Mouse (Mus musculus) spleen, postnatal 36 days (tissue): ENCODE results near the gene Abcc9.

Experiments used
- DNase-seq, 2 experiments: peaks; one replicate each; pipeline ENCODE4 v3.0.0; 2022; ENCODE audit warnings: low spot score in 2 of 2, mixed read lengths in 1 of 2

The Abcc9 gene

DNA sequence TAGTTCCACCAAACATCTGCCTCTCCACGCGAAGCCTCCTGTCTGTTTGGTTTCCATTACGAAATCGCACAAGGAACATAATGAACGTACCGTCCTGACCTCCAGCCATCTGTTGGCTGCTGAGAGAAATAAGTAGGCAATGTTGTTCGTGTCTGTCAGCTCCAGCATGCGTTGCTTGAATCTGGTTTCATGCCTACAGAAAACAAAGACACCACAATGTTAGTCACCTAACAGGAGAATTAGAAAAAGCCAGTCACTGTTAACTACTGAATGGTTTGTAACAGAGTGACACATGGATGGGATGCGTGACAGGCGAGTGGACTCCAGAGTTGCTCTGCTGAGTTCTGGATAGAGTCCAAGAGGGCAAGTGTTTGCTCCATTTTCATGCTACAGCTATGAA is 87.8 kb downstream of the Abcc9 start:
- DNase-seq: no peak

DNA sequence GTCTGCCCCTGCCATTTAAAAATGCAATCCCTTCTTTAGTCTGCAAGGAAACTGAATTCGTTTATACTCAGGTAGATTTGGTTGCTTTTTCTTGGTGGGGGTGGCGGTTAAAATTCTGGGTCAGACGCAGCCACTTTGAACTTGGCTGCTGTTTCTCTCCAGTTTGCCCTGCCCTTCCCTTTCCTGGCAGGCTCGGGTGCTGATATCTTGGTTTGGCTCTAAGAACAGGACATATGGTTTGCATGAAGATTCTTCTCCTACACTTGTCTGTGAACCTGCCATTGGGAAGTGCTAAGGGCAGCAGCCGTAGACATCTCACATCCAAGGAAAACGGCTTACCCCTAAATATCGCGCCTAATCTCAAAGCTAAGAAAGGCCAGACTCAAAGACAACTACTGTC is 89.7 kb downstream of the Abcc9 start:
- DNase-seq: no peak

DNA sequence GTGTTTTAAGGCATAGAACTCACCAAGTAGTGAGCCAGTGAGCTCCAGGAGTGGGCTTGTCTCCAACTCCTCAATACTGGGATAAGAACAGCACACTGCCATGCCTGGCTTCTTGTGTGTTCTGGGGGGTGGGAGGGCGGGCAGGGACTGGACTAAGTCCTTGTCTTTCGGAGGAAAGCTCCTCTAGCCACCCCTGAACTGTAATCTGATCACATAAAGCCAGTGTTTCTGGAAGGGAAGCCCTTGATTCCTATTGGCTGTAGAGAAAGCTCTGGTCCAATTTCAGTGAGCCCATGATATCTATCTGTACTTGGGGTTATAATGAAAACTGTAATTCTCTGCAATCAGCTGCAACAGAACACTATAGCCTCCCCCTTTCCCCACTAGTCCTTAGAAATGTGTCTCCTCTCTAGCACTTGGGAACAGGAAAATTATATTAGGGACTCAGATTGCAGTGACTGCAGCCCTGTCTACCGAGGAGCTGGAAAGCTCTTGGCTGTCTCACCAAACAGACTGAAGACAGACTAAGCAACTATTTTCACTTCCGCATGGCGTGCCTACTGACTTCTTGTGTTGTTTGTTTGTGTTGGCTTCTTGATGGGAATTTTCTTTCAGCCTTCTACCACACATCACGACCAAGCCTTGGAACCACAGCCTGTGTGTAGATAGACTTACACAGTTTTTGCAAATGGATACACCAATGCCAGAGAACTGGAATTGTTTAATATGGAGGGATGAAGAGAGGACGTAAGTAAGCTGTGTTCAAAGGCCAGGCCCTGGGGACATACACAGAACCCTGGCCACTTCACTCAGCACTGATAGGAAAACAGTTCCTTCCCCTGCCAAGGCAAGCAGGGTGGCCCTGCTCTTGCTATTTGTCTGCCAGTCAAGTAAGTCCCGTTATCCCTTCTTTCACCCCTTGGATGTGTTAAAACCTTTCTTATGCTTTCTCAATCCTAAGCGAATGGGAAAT is 92.4 kb downstream of the Abcc9 start:
- DNase-seq: no peak

DNA sequence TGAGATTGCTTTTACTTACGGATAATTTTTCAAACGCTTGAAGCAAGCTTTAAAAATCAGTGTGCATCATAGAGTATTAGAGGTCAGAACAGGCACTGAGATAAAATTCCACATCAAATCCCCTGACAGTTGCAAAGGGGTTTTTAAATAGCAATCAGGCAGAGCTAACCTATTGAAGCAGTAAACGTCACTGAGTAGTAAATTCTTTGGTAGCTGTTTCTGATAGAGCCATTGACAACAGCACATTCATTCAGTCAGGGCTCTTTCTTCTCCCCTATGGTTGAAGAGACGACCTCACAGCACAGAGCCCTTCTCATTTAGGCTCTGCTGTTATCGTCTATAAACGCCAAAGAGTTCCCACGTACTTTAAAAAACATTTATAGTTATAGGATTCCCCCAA is 95.0 kb downstream of the Abcc9 start:
- DNase-seq: no peak

DNA sequence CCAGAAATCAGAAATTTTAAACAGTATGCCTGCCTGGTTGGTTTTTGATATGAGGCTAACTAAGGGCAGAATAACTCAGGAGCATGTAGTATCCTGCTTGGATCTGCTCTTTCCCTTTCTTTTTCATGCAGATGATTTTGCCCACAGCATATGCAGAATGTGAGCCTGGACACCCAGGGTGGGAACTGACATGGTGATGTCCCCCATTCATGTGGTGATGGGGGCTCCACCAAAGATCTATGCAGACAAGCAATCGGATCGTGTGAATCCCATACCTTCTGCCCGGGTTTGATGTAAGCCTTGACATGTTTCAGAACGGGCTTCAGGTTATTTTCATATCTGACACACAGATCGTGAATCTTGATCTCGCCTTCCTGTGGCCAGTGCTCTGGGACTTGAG is 99.3 kb downstream of the Abcc9 start:
- no peak for DNase-seq

DNA sequence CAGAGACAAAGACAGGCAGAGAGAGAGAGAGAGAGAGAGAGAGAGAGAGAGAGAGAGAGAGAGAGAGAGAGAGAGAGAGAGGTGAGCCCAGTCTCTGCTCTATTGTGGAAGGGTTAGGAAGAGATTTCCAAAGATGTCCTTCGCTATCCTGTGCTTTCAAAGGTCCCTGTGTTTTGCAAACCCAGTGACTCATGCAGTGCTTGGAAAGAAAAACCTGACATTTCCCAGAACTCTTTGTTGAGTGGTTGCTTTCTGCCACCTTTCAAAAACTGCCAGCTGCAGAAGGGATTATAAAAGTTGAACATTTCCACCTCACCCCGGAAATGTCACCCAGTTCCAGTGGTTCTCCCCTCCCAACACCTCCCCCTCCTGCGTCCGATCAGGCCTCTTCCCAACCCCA is 123.3 kb downstream of the Abcc9 start:
- DNase-seq: no peak

DNA sequence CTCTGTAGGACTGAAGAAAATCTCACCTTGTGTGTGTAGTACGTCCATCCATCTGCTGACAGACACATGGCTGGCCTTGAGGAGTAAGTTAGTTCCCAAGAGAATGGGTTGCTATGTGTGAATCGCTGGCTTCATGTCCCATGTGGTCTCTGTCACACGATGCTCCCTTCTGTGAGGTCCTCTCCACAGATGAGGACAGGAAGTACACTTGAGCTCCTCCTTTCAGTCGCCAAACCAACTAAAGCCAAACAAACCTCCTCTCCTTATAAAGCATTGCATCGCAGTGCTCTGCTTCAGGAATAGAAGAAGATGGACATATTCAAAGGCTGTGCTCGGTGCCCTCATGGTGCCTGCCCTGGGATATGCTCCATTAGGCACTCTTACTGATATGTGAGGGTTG is 124.3 kb downstream of the Abcc9 start:
- DNase-seq: no peak

DNA sequence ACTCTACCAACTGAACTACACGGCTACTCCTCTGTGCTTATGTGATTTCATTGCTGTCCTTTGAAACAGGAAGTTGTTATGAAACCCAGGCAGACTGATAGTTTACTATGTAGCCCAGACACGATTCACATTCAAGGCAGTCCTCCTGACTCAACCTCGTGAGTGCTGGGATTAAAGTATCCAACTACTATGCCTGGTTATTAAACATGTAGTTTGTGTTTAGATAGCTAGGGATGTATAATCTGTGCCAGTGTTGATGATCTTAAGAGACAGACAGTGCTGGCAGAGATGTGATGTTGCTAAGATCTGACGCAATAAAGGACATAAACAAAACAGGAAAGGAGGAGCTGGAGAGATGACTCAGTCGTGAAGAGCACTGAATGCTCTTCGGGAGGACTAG is 129.2 kb downstream of the Abcc9 start:
- DNase-seq: no peak

DNA sequence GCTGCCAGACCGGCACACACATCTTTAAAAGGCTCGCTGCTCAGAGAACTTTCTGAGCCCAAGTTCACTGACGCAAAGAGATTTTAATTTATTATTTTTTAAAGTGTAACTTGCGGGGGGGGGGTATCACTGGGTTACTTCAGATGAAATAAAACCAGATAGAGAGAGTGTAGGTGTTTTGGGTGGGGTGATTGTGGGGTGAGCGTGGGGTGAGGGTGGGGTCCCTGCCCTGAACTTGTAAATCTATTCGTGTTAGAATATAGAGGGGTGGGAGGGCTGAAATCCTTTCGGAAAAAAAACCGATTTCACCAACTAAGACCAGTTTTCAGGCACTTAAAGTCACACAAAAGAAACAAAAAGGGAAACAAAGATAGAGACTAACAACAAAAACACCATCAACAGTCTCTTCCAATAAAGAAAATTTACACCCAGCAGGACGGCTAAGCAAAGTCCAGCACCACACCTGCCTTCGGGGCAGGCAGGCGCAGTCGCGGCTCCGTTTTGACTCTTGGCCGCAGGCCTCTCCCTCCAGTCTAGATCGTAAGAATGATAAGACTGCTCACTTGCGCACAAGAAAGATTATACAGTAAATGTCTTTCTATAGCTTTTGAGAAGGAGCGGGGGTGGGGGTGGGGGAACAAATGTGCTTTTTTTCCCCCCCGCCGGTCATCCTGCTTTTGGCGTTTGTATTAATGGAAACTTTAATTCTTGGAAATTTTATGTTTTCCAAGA is 130.3 kb downstream of the Abcc9 start:
- DNase-seq: no peak

DNA sequence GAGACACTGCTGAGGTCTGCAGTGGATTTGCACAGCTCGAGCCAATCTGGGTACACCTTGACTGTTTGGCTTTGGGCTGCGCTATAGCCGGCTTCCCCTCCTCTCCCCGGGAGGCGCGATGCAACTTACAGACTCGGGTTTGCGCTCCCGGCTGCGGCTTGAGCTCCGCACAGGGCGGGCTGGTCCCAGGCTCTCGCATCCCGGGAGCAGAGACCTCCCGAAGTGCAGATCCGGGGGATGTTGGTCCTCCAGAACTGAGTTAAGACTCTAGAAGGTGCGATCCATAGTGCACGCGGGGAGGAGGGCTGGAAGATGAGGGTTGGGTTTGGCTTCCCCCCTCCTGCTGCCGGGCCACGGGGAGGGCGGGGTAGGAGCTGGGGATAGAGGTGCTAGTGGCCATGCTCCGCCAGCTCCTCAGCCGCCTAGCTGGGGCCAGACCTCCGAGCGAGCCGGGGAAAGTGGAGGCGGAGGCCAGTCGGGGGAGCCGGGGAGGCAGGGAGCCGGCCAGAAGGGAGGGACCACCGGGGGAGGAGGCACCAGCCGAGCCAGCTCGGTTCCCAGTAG is 131.0 kb downstream of the Abcc9 start, which contains the start of gene Kcnj8:
Gene Kcnj8 (minus strand): TSS at position 560 of the 564 bp plus-strand sequence.
- peak; percentile 25 to 30 for DNase-seq

DNA sequence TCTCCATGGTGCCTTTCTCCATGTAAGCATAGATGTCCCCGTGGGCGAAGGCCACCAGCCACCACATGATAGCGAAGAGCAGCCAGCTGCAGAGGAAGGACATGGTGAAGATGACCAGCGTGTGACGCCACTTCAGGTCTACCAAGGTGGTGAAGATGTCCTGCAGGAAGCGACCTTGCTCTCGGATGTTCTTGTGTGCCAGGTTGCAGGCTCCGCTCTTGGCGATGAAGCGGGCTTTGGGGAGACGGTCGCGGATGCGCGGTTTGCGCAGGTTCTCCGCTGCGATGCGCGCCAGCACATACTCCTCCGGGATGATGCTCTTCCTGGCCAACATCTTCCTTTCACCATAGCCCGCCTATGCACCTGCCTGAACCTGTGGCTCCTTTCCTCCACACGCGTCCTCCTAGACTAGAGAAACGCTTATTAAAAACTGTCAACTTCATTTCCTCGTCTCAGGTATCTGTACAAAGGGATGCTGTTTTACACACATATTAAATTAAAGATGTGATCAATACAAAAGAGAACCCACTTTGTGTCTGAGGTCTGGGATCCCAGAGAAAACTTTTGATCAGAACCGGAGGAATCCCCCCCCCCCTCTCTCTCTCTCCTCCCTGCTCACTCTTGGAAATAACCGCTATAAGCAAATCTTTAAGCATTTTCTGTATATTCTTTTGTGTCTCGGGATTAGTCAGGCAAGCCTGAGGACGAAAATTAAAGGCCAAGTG is 131.9 kb downstream of the Abcc9 start:
- no peak for DNase-seq

DNA sequence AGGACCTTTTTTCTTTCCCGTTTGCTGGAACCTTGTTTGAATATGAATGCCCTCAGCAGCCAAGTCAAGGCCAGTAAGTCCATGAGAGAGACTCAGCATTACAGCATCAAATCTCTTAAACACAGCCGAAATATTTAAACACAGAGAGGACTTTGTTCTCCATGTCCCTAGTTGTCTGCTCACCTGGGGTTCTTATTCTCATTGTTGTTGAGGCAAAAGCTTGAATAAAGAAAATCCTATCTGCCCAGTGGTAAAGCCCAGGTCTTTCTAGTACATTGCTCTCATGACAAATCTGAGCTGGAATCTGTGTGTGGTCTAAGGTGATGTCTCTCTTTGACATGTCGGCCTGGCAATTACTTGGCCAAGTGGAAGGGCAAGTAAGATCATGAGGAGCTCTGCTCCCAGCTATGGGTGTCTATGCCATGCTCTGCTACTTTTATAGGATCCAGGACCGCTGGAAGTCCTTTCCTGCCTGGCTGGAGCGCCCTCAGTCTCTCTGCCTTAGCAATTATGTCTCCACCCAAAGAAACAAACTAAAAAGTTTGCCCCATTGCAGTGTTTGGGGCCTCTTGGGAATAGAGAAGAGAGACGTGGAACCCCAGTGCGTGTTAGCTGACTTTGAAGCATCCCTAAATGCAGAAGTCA is 133.3 kb downstream of the Abcc9 start:
- DNase-seq: no peak

DNA sequence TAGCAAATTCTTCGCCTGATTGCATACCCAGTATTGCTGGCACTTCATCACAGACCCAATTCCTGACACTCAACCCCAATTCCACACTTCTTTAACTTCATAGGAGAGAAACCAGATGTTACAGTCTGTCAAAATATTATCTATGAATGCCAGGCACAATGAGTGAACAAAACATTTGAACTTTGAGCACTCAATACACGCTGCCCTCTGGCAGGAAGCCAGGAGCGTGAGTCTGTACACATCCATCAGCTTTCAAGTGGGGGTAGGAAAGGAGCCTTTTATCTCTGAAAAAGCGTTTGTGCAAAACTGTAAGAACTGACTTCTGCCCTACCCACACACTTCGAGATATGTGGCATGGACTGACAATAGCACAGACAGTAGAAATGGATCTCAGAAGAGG is 134.7 kb downstream of the Abcc9 start:
- DNase-seq: peak in 1 of 2 experiments; percentile 19

DNA sequence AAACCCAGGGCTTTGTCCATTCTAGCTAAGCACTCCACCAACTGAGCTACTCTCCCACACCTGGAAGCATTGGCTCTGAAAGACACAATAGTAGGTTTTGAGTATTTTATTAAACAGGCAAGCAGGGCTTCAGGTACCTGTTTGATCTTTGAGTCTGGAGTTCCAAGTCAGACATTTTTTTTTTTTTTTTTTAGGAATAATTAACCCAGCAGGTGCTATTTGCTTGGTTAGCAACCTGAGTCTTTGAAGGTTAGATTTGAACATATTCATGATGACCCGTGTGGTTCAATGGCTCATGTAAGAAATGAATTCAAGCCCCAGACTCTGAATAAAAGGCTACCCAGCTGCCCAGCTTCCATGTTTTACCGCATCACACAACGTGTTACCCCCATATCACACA is 137.4 kb downstream of the Abcc9 start:
- DNase-seq: no peak

DNA sequence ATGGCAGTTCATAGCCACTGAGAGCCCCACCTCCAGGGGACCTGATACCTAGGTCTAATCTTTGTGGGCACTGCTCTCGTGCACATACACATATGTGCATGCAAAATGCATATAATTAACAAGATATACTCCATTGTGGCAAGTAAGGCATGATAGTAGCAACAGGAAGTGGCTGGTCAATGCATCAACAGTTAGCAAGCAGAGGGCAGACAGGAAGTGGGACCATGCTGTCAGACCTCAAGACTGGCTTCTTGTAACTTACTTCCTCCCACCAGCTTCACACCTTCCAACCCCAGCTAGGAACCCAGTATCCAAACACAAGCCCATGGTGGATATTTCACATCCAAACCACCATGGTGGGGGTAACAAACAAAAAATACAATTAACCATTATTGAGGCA is 141.0 kb downstream of the Abcc9 start:
- DNase-seq: peak in 1 of 2 experiments; percentile 16

DNA sequence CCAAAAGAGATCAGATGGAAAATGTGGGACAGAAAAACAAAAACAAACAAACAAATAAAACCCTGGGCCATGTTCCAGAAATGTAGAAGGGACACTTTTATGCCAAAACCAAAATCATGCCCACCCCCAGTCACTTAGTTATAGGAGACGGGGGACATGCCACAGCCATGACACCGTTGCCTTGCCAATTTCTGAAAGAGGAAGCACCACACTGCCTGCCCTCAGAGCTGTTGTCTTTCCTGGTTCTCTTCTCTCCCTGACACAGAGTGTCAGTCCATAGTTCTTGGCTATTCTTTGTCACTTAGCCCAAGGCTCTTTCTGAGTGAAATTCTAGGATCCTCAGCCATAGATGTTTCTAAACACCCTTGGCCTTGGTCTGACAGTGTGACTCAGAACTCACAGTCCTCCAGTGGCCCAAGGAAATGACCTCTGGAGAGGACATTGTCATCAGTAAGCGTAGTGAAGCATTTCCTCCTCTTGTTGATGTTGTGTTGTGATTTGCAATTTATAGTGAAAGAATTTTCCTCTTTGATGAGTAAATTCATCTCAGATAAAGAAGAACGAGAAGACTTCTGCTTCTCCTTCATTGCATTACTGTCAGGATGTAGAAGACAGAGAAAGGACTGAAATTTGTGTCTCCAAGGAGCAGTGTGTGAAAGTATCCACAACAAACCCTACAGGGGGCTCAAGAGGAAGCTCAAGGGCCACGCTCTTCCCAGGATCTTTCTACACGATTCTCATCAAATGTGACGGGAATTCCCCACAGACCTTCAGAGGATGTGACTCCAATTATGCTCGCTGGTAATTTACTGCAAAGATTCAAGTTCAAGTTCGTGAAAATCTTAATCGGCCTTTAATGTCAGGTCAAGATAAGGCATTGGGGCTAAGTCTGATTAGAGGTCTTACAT is 143.1 kb downstream of the Abcc9 start:
- DNase-seq: no peak

DNA sequence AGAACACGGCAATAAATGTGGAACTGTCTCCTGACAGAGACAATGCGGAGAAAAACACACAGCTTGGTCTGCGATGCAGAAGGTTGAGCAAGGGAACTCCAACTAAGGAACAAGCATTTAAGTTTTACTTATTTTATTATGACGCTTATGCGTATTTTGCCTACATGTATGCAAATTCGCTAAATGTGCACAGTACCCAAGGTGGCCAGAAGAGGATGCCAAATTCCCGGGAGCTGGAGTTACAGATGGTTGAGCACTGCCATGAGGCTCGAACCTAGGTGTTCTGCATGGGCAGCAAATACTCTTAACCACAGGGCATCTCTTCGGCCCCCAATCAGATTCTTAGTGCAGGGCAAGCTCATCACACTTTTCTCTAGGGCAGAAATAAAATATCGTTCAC is 144.0 kb downstream of the Abcc9 start:
- no peak for DNase-seq

DNA sequence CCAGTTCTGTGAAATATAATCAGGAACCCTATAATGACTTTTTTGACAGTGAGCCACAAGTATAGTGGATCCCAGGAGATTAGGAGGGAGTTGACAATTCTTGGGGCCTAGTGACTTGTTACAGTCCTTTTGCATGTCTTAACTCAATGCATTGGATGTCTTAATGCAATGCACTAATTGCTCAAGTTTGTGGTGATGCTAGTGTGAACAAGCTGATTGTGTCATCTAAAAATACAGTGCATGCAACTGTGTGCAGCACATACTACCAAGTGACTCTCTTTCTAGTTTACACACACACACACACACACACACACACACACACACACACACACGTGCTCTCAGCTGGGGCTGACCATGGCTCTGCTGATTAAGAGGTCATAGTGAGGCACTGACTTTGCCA is 146.1 kb downstream of the Abcc9 start:
- DNase-seq: no peak

DNA sequence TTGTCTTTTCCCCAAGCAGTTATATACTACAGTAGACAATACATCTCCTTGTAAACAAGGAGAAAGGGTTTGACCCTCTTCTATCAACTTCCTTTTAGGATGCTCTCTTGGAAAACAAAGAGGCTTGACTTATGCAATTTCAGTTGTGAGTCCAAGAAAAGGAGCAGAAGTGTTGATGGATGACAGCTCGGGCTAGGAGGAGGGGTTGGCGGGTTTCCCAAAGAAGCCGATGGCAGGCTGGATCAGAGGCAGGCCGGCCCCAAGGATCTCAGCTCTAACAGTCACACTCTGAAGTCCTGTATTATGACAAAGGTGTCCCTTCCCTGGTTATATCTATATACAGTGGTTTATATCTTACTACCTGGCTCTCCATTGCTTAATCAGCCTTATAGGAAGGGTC is 150.6 kb downstream of the Abcc9 start:
- no peak for DNase-seq

DNA sequence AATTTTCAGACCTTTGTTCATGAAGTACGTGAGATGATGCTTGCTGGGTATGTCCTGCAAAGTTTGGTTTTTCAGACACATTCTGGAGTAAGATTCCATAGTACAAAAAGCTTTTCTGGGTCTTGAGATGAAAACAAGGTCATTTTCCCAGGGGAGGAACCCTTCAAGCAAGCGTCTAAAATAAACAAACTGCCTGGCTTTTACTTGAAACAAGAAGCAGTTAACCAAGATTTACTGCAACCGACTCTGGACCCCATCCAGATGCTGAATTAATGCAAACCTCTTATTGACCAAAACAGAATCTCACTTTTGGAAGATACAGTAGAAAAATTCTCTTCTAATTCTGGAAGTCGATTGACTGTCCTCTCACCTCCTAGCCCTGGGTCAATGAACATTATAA is 151.2 kb downstream of the Abcc9 start:
- DNase-seq: no peak
